Mouse (Mus musculus) C2C12 (cell line): ENCODE data around the gene Sec14l2.

Source experiments
- CTCF ChIP-seq: IDR thresholded peaks from one replicate; pipeline ENCODE4 v1.5.1; 2011; ENCODE audit not compliant: control insufficient read depth, insufficient read depth, insufficient read length
- MAX ChIP-seq: IDR thresholded peaks from one replicate; pipeline ENCODE4 v1.6.1; 2011; ENCODE audit warnings: mild to moderate bottlenecking, control low read depth
- MYOD1 ChIP-seq: IDR thresholded peaks from one replicate; pipeline ENCODE4 v1.6.1; 2011; ENCODE audit warnings: low read depth; ENCODE audit not compliant: control insufficient read depth, insufficient read length
- USF1 ChIP-seq: IDR thresholded peaks from one replicate; pipeline ENCODE4 v1.6.1; 2011; ENCODE audit warnings: low read depth, mild to moderate bottlenecking, control low read depth, moderate library complexity

GRCm38 (mm10) chr11:4053586-4053985 is 69.6 kb downstream of the Sec14l2 start:
- peak; percentile 51 for TF ChIP-seq CTCF
- TF ChIP-seq MAX = no peak
- no peak for TF ChIP-seq MYOD1
- TF ChIP-seq USF1 = peak; percentile 14
